Mouse (Mus musculus) hematopoietic multipotent progenitor cell, adult 10-12 weeks (in vitro differentiated cells): Measurements from ENCODE around the gene Cd209e. TPM values are rescaled to one million over a fixed set of nuclear protein-coding genes. Genes with fewer than 3 reads are reported as not detected.

Experiments
- polyA plus RNA-seq: library from polyadenylated mRNA; stranded (reverse); fragments of >175 nt; gene quantifications from 2 replicates; pipeline ENCODE4 v1.2.3, GENCODE M21; 2012; ENCODE audit warnings: low replicate concordance

Cd209e gene
- polyA plus RNA-seq: 0.14 and 0.17 TPM in 2 replicates

DNA sequence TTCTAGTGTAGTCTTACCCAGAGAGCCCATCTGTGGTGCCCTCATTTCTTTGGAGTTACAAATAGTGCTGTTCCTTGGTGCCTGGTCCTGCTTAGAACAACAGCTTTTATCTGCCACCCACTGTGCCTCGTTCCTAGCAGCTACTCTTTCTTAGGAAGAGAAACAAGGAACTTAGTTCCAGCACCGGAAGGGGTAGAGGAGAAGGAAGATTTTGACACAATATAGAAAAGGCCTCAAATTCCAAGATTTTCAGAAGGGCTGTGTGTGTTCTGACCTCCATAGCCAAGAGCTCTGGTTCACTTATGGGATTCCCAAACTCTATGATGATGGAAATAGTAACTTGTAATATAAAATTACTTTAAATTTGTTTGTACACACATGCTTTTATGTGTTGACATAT lies at the start of gene Cd209e:
Cd209e (minus strand) TSS at position 101 of the 400 bp plus-strand sequence.

DNA sequence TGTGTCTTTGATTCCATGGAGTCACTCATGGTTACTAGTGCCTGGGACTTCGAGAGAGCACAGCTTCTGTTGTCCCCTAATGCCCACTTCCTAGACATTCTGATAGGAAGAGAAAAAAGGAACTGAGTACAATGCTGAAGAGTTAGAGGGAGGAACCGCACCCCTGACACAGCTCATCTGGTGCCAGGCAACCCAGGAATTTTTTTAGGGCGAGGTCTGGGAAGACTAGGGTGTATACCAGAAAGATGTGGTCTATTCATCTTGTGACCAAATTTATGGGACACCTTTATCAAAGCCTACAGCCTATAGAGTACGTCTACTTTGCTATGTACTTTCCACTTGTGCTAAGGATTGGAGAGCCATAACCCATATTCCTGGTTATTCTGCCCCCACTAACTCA lies 24.3 kb upstream of the Cd209e start, which contains the start of gene Cd209d:
Cd209d (minus strand) TSS at position 101 of the 400 bp plus-strand sequence.

Other genes starting within 250 kb of the Cd209e start
- gene Xab2, start 233.0 kb downstream of the Cd209e start, polyA plus RNA-seq: 29.0 and 45.7 TPM in 2 replicates
- 49.9 and 67.0 TPM in 2 replicates for gene Pet100, start 232.8 kb downstream of the Cd209e start, polyA plus RNA-seq
- not detected in 2 replicates for gene Pcp2, start 228.8 kb downstream of the Cd209e start, polyA plus RNA-seq
- 150 and 483 TPM in 2 replicates for gene Stxbp2, start 223.4 kb downstream of the Cd209e start, polyA plus RNA-seq
- gene Retn, start 198.5 kb downstream of the Cd209e start, polyA plus RNA-seq: 0.15 and 0.60 TPM in 2 replicates
- gene Mcemp1, start 188.6 kb downstream of the Cd209e start, polyA plus RNA-seq: 0.71 and 1.0 TPM in 2 replicates
- 0.49 TPM in 1 of 2 replicates, not detected in the other for gene Fcor, start 181.9 kb downstream of the Cd209e start, polyA plus RNA-seq
- 27.5 and 30.0 TPM in 2 replicates for gene Trappc5, start 178.0 kb downstream of the Cd209e start, polyA plus RNA-seq
- 83.0 and 276 TPM in 2 replicates for gene Fcer2a, start 160.1 kb downstream of the Cd209e start, polyA plus RNA-seq
- 0.20 and 0.39 TPM in 2 replicates for gene Clec4g, start 133.7 kb downstream of the Cd209e start, polyA plus RNA-seq
- gene Cd209a, start 105.3 kb downstream of the Cd209e start, polyA plus RNA-seq: 6.7 and 12.2 TPM in 2 replicates
- 0.44 and 0.67 TPM in 2 replicates for gene Cd209d, start 24.2 kb upstream of the Cd209e start, polyA plus RNA-seq
- 0.21 and 0.27 TPM in 2 replicates for gene Cd209b, start 72.5 kb upstream of the Cd209e start, polyA plus RNA-seq
- 0.16 and 0.85 TPM in 2 replicates for gene Cd209c, start 100.4 kb upstream of the Cd209e start, polyA plus RNA-seq